Mouse (Mus musculus): ENCODE measurements at regions not wholly inside any gene's neighbourhood (a gene's known extent, or its start where the extent isn't known, plus 50 kb on each side); places are given as distances from the start of the nearest gene placed in this dataset.
A peak's percentile ranks its signal among the peaks of the same experiment; 100 is the strongest.

DNA sequence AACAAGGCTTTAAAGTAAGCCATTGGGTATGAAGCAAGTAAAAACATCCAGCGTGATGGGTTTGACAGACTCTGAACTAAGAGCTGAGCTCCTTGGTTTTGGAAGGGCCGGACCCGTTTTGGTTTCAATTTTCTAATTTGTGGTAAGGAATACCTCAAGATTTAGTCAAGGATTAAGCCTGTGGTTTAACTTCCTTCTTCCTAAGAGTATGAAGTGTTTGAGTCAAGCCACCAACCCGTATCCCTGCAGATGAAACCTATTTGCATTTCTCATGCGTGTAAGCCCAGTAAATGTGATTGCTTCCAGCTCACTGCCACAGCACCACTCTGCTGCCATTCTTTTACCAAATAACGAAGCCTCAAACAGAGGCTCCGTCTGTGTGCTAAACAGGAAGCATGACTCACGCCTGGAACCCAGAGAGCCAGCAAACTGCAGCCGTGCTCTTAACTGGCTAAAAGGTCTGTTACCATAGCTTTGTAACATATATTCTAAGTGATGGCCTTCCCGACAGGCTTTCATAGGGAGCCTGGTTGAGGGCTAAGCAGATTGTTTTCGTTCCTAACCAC, 149.7 kb downstream of the Etv1 start:
- peak; percentile 41; the same call in 1 of the 2 replicates for ATAC-seq (ENCODE audit: extremely low read depth, insufficient number of reproducible peaks, low FRiP score, poor library complexity, severe bottlenecking)

DNA sequence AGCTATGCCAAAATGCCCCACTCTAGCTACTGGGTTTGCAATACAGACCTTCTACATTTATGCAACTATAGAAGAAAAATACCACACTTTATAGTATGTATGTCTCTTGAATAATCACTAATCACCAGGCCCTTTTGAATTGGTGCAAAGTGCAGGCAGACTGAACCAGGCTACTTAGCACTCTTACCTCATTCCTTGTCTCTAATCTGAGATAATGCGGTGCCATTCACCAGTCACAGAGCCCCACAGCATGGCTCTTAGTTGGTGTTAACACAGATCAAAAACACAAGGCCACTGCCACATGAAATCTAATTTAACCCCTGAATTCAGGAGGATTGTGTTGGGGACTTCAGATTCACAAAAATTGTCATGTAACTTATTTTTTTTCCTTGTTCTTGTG, 150.5 kb downstream of the Etv1 start:
- no peak for ATAC-seq (ENCODE audit: extremely low read depth, insufficient number of reproducible peaks, low FRiP score, poor library complexity, severe bottlenecking)

DNA sequence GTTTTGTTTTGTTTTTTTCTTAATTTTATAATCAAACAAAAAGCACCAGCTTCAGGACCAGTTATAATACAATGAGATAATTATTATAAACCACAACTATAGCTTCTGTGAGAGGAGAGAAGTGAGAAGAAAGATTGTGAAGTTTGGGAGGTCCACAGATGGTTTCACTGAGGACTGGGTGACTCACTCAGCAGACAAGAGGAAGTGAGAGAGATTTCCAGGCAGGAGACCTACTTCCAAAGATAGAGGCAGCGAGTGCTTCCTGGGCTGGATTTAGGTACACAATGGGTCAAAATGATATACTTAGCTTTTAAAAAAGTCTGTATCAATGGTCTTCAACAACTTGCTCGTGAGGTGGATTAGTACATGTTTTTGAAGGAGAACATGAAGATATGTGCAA, 152.6 kb downstream of the Etv1 start:
- no peak for ATAC-seq (ENCODE audit: extremely low read depth, insufficient number of reproducible peaks, low FRiP score, poor library complexity, severe bottlenecking)

DNA sequence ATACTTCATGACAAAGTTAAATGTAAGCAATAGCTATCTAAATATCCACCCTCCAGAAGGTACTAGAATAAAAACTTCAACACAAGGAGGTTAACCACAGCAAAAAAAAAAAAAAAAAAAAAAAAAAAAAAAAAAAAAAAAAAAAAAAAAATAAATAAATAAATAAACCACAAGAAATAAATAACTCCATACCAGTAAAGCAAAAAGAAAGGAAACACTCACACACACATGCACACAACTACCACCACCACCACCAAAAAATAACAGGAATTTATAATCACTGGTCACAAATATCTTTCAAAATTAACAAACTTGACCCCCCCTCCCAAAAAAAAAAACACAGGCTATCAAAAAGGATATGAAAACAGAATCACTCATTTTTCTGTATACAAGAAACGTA, 180.4 kb downstream of the Etv1 start:
- ATAC-seq (ENCODE audit: extremely low read depth, insufficient number of reproducible peaks, low FRiP score, poor library complexity, severe bottlenecking): no peak

DNA sequence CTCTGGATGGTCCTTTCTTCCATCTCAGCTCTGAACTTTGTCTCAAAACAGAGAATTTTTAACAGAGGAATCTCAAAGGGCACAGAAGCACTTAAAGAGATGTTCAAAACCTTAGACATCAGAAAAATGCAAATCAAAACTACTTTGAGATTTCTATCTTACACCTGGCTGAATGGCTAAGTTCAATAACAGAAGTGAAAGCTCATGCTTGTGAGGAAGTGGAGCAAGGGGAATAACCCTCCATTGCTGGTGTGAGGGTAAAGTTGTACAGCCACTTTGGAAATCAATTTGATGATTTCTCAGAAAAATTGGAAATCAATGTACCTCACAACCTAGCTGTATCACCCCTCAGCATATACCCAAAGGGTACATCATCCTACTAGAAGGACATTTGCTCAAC, 183.1 kb downstream of the Etv1 start:
- peak; percentile 56; the same call in 1 of the 2 replicates for ATAC-seq (ENCODE audit: extremely low read depth, insufficient number of reproducible peaks, low FRiP score, poor library complexity, severe bottlenecking)

DNA sequence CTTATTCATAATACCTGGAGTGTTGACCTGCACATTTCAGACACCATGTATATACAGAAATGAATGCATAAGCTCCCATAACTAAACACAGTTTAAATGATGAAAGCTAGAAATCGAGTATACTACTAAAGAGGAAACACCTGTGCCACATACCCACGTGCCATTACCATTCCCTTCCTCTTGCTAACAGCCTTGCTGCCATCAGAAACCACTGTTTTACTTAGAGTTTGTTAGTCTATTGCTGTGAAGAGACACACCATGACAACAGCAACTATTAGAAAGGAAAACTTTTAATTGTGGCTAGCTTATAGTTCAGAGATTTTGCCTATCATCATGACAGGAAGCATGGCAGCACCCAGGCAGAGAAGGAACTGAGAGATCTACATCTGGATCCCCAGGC, 191.2 kb downstream of the Etv1 start:
- no peak for ATAC-seq (ENCODE audit: extremely low read depth, insufficient number of reproducible peaks, low FRiP score, poor library complexity, severe bottlenecking)

DNA sequence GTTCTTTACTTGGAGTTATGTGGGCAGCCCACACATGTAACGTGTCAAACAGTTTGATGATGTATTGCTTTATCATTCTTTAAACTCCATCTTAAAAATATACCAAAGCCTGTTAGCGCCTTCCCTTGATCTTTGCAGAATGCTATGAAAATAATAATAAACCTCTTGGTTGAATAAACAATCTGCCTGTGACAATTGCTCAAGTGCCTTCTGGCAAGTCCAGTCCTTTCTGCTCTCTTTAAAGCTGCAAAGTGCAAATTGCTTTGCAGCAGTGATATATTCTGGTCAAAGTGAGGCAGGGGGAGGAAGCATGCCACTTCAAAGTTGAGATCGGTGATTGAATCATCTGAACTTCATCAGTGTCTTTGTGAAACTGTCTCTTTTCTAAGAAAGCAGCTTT, 193.0 kb downstream of the Etv1 start:
- no peak for ATAC-seq (ENCODE audit: extremely low read depth, insufficient number of reproducible peaks, low FRiP score, poor library complexity, severe bottlenecking)

DNA sequence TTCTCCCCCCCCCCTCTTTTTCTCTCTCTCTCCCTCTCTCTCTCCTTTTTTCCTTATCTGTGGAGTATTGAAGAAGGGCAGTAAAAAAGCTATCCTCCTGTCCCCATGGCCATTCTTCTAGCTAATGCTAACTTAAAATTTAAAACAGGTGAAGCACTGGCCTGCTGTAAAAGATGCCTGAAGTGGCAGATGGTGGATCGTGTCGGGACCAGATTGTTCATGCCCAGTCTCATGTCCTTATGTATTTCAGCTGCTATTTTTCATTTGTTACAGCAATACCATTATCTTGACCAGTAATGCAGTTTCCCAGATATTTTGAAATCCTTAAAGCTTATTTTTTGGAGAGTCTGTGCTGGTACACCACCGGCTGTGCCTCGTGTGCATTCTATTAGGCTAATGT, 196.3 kb downstream of the Etv1 start:
- no peak for ATAC-seq (ENCODE audit: extremely low read depth, insufficient number of reproducible peaks, low FRiP score, poor library complexity, severe bottlenecking)

DNA sequence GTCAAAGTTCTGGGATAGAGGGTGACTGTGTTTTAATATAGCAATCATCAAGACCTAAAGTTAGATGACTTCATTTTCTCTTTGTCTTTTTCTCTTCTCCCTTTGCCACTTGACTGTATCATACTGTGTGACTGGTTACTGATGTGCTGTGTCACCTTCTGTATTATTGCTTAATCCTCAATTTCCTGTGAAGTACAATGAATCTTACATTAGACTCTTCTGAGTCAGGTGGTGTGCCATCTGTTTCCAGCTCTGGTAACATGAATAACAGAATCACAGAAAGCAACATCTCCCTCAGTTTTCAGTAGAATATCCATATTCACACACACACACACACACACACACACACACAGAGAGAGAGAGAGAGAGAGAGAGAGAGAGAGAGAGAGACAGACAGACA, 203.2 kb downstream of the Etv1 start:
- ATAC-seq (ENCODE audit: extremely low read depth, insufficient number of reproducible peaks, low FRiP score, poor library complexity, severe bottlenecking): no peak

DNA sequence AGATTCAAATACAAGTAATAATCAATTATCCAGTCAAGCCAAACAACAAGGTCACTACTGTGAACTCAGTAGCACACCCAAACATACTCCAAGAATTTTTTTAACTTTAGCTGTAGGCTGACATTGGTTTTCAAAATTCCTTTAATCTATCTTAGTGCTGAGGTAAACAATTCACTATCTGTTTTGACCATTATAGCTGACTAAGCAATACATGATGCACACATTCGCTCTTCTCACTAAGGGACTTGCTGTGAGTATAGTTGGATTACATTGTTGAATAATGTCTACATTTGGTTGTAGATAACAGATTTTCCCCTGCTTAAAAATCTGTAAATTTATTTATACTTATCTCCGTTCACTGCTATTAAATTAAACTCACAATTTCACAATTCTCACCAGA, 206.7 kb downstream of the Etv1 start:
- ATAC-seq (ENCODE audit: extremely low read depth, insufficient number of reproducible peaks, low FRiP score, poor library complexity, severe bottlenecking): no peak

DNA sequence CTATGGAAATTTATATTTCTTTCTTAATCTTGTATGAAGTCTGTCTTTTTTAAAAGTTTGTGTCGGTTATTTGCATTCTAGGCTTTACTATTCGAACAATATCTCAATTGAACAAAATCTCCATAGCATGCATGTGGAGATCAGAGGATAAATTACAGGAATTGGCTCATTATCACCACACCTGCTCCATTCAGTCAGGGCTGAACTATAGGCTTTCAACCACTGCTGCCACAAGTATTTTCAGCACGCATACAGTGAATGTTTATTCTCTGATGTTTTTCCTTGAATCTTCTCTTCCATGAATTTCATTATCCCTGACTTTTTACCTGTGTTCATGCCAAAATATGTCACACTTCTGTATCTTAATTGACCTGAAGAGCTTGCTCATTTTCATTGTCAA, 207.2 kb downstream of the Etv1 start:
- ATAC-seq (ENCODE audit: extremely low read depth, insufficient number of reproducible peaks, low FRiP score, poor library complexity, severe bottlenecking): no peak

DNA sequence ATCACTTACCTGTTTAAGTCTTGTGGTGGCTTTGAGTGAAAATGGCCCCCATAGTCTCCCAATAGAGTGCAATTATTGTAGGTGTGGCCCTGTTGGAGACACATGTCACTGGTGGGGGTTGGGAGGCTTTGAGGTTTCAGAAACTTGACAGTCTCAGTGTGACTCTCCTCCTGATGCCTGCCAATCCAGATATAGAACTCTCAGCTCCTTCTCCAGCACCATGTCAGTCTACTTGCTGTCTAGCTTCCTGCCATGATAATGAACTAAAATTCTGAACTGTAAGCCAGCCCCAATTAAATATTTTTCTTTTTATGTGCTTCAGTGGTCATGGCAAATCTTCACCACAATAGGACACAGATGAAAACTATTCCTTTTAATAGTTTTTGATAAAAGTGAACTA, 208.1 kb downstream of the Etv1 start:
- no peak for ATAC-seq (ENCODE audit: extremely low read depth, insufficient number of reproducible peaks, low FRiP score, poor library complexity, severe bottlenecking)

DNA sequence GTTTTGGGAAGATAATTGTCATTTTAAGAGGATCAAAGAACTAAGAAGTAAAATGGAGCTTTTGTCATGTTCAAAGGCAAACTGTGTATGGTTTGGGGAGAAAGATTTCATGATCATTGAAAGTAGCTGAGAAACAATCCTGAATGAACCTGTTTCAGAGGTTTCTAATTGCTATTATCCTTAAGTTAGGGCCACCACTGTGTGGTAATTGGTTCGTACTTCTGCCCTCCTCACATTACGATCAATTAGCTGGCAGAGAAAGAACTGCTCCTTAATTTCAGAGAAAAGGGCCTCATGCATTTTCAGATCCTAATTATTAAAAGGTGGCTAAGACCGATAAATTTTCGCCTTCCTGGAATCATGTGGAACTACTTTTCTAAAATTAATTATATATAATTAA, 208.6 kb downstream of the Etv1 start:
- no peak for ATAC-seq (ENCODE audit: extremely low read depth, insufficient number of reproducible peaks, low FRiP score, poor library complexity, severe bottlenecking)

DNA sequence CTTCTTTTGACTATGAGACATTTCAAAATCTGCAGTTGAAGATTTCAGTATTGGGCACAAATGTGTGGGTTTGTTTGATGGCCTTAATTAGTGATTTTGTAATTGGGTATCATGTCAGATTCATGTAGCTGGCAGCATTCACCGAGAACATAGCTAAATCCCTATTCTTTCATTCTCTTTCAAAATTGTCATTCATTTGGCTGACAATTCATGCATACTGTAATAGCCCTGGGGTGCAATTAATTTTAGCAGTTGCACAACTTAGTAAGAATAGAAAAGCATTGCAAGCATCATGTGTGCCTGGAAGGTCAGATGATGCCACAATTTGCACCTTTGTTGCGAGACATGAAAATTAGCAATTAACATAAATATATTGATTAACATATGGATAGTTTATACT, 248.0 kb downstream of the Etv1 start:
- ATAC-seq (ENCODE audit: extremely low read depth, insufficient number of reproducible peaks, low FRiP score, poor library complexity, severe bottlenecking): no peak

DNA sequence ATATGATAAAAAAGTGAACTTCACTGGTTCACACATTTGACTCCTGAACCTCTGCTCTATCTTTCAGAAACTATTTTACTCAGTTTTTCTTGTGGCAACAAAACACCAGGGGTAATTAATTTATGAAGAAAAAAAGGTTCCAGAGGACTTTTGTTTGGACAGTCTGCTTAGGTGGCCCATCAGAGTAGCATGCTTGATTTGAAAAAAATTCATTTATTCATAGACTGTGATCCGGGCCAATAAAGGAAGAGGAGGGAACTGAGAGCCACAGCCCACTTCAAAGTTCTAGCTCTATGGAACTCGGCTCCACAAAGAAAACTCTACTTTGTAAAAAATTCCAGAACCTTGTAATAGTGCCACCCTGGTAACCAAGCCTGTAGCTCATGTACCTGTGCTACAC, 248.8 kb downstream of the Etv1 start:
- ATAC-seq (ENCODE audit: extremely low read depth, insufficient number of reproducible peaks, low FRiP score, poor library complexity, severe bottlenecking): no peak

DNA sequence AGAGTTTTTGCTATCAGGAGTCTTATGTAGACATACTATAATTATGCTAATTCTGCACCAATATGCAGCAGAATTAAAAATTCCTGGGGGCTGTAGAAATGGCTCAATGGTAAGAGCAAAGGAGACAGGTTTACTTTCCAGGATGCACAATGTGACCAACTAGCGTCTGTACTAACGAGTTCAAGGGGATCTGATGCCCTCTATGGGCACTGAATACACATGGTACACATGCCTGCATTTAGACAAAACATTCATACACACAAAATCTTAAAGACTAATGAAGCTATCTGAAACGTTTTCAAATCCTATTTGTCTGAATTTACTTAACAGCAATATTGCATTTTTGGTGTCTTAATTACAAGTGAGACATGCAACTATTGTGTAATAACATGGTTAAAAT, 254.8 kb downstream of the Etv1 start:
- ATAC-seq (ENCODE audit: extremely low read depth, insufficient number of reproducible peaks, low FRiP score, poor library complexity, severe bottlenecking): no peak

DNA sequence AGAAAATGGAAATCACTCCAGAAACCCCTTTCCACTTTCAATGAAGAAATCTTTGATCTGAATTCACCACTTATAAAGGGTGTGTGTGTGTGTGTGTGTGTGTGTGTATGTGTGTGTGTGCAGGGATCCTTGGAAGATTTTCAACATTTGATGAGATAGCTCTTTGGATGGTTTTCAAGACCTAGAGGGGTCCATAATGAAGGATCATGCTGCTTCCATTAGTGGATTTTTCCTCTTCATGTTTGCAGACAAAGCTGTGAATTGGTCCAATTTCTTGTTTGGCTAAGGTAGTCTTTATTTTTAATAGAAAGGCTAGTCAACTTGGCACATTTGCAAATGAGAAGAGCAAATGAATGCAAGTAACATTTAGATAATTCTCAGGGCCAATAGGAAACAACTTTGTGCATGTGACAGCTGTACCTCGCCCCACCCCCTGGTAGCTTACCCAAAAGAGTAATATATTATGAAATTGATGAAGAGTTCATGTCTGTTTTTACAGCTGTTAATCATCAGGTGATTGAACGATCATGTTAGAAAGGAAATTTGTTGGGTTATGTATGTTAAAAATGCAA, 257.4 kb downstream of the Etv1 start:
- ATAC-seq (ENCODE audit: extremely low read depth, insufficient number of reproducible peaks, low FRiP score, poor library complexity, severe bottlenecking): no peak

DNA sequence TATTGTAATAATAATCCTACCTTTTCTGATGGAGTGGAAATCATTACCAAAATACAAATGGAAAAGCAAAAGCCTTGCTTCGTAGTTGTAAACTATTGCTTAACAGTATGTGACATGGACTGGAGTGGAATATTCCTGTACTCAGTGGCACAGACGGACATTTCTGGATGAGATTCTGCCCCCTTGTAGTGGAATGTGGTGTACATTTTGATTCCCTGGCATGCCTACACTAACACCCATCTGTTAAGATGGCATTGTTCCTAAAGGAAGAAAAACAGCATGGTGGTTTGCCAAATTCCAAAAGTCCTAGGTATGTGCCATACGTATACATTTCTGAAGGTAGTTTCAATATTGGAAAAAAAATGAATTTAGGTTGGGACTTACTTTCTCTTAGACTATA, 258.9 kb downstream of the Etv1 start:
- ATAC-seq (ENCODE audit: extremely low read depth, insufficient number of reproducible peaks, low FRiP score, poor library complexity, severe bottlenecking): no peak

DNA sequence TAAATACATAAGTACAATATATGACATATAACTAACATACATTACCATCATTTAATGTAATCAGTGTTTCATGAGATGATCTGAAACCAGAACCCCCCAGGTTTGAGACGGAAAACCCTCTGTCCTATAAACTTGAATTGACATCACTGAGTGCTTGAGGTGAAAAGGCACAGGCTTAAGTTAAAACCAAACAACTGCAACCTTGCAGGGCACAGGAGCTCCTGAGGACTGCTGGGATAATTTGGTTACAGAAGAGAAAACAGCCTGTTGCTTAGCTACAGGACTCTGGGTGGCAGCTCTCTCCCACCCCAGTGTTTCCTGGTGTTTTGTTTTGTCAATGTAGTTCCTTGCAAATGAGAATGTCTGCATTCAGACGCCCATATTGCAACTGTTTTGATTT, 259.5 kb downstream of the Etv1 start:
- ATAC-seq (ENCODE audit: extremely low read depth, insufficient number of reproducible peaks, low FRiP score, poor library complexity, severe bottlenecking): no peak

DNA sequence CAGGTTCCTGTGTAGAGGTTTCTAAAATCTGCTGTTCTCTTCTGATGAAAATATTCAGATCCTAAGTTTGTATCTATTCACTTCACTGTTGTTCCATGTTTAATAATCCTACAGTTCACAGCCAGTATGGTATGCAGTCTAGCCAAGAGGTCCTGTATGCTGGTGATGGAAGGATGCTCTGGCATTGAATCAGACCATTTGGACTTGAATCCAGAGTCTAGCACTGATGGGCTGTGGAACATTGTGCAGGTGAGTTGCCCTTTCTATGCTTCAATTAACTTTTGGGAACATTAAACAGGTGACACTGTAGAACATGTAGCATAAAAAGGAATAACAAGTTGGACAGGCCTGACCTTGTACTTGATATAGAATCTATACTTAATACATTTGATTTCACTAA, 267.9 kb downstream of the Etv1 start:
- no peak for ATAC-seq (ENCODE audit: extremely low read depth, insufficient number of reproducible peaks, low FRiP score, poor library complexity, severe bottlenecking)

DNA sequence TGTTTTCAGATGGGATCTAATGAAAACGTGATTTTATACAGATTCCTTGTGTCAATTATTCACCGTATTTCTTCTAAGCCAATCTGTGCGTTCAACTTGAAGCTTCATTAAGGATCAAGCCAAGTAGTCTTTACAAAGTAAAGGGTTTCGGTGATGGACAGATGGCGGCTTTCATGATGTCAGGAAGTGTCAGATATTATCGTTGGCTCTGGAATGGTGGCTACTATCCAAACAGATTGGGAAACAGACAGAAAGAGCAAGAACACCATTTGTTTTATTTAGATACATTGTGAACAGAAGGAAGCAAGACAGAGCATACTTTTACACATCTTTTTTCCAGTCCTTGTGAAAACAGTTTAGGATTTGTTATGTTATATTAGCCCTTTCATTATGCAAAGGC, 269.3 kb downstream of the Etv1 start:
- no peak for ATAC-seq (ENCODE audit: extremely low read depth, insufficient number of reproducible peaks, low FRiP score, poor library complexity, severe bottlenecking)
